Mouse (Mus musculus): Measurements from ENCODE around the gene Olfr313.

Olfr313 gene

GRCm38 (mm10) chr11:58849731-58850130, 34.9 kb downstream of the Olfr313 start:
- no peak for DNase-seq (ENCODE audit: low read depth, low spot score)

GRCm38 (mm10) chr11:58860744-58861143, 45.9 kb downstream of the Olfr313 start:
- DNase-seq (ENCODE audit: low read depth, low spot score), result no peak

GRCm38 (mm10) chr11:58867039-58867953, 52.5 kb downstream of the Olfr313 start, which contains the start of gene 2810021J22Rik:
Gene 2810021J22Rik, plus strand, starts transcription at chr11:58867216.
- peak; percentile 80 for DNase-seq (ENCODE audit: low read depth, low spot score)

GRCm38 (mm10) chr11:58867954-58868330, 53.1 kb downstream of the Olfr313 start:
- no peak for DNase-seq (ENCODE audit: low read depth, low spot score)

Measured in WW6 (cell line).